Mouse (Mus musculus) liver, embryonic 14.5 days (tissue): ENCODE data around the gene Abca6. TPM values are rescaled to one million over a fixed set of nuclear protein-coding genes. Genes with fewer than 3 reads are reported as not detected.

Source experiments
- ATAC-seq: fragments of 200-750 bp; cut with Nextera tagmentation; 2 replicates; pipeline ENCODE4 v1.8.0; 2017; ENCODE audit warnings: moderate number of reproducible peaks, mild to moderate bottlenecking, moderate library complexity; ENCODE audit not compliant: insufficient read depth
- DNase-seq, 3 experiments: peaks; one replicate each; pipeline ENCODE4 v3.0.0-alpha.2; 2012 to 2013; ENCODE audit warnings: low read depth in 3 of 3, low spot score in 3 of 3
- H3K27ac ChIP-seq: fragments of 300-500 bp; sonication (generic); 2 replicates; pipeline ENCODE4 v1.5.1; 2014; ENCODE audit warnings: moderate library complexity, mild to moderate bottlenecking, control low read depth, inconsistent platforms
- H3K27me3 ChIP-seq: fragments of 300-500 bp; sonication (generic); 2 replicates; pipeline ENCODE4 v1.6.1; 2014; ENCODE audit warnings: mild to moderate bottlenecking, low read length, moderate library complexity; ENCODE audit not compliant: control insufficient read depth, insufficient read depth
- H3K36me3 ChIP-seq: fragments of 300-500 bp; sonication (generic); replicated peaks from 2 replicates; pipeline ENCODE4 v1.6.1; 2014; ENCODE audit warnings: low read depth; ENCODE audit not compliant: control insufficient read depth, insufficient read depth
- H3K4me1 ChIP-seq, 2 experiments: fragments of 200-500 bp in 1 of 2; fragments of 300-500 bp in 1 of 2; sonication (generic) in 1 of 2; replicated peaks; 2 replicates each; pipeline ENCODE4 v1.6.1; 2012 to 2014; ENCODE audit warnings: antibody characterized with exemption in 1 of 2, inconsistent platforms in 1 of 2, low read length in 1 of 2; ENCODE audit not compliant: control insufficient read depth in 2 of 2, insufficient read depth in 2 of 2
- H3K4me2 ChIP-seq: fragments of 300-500 bp; sonication (generic); 2 replicates; pipeline ENCODE4 v1.6.1; 2014; ENCODE audit warnings: low read depth, mild to moderate bottlenecking, control low read depth, moderate library complexity
- H3K4me3 ChIP-seq, 2 experiments: fragments of 200-500 bp in 1 of 2; fragments of 300-500 bp in 1 of 2; sonication (generic) in 1 of 2; 2 replicates each; pipeline ENCODE4 v1.5.1; 2012 to 2014; ENCODE audit warnings: low read depth in 2 of 2, low read length in 2 of 2, mild to moderate bottlenecking in 2 of 2, control low read depth in 1 of 2, inconsistent platforms in 1 of 2, moderate library complexity in 1 of 2; ENCODE audit not compliant: insufficient read depth in 1 of 2
- H3K9ac ChIP-seq: fragments of 300-500 bp; sonication (generic); replicated peaks from 2 replicates; pipeline ENCODE4 v1.6.1; 2014; ENCODE audit warnings: mild to moderate bottlenecking, control low read depth, moderate library complexity
- H3K9me3 ChIP-seq: fragments of 300-500 bp; sonication (generic); 2 replicates; pipeline ENCODE4 v1.6.1; 2016; ENCODE audit warnings: low read length, mixed read lengths; ENCODE audit not compliant: control insufficient read depth
- CTCF ChIP-seq: IDR thresholded peaks from 2 replicates; pipeline ENCODE4 v1.5.1; 2016; ENCODE audit warnings: antibody characterized with exemption, low read depth, control low read depth
- EP300 ChIP-seq: IDR thresholded peaks from 2 replicates; pipeline ENCODE4 v1.6.1; 2016; ENCODE audit warnings: antibody characterized with exemption, low read depth
- WGBS: fragments of 180-500 bp; shearing (Covaris S2); extraction: QIAGEN DNeasy Blood & Tissue Kit; methylation state at CpG from one replicate; pipeline ENCODE4 v1.1.7; 2014; ENCODE audit not compliant: insufficient replicate concordance; 5-methylcytosine and 5-hydroxymethylcytosine counted together
- polyA plus RNA-seq, 2 experiments: library from polyadenylated mRNA; depleted of rRNA in 1 of 2; stranded (reverse) in 1 of 2; unstranded in 1 of 2; fragments of >200 nt; fragmentation: Nextera tagmentation in 1 of 2; extraction: Ambion mirVana in 1 of 2; gene quantifications; 2 replicates each; pipeline versions ENCODE4 v1.2.1 to v1.2.3; 2012 to 2014

The Abca6 gene
- polyA plus RNA-seq, 2 experiments, result 2.5 to 4.2 TPM

- WGBS, result 71% methylated on average over 5 of the region's 5 CpGs
- Histone ChIP-seq H3K27me3 (no peaks in the 10 kb centered on the region), H3K27ac (no peak overlapping the region), H3K36me3 (no peaks in the 10 kb centered on the region), H3K9me3 (no peaks in the 10 kb centered on the region; the same call in 1 of the 2 replicates), H3K4me1 (no peaks in the 10 kb centered on the region), H3K4me3 (no peak overlapping the region), H3K9ac (no peak overlapping the region), H3K4me2 (no peak overlapping the region)
- TF ChIP-seq CTCF (no peak), EP300 (no peak)
- ATAC-seq (no peak), DNase-seq (no peak)
Observed at GRCm38 (mm10) chr11:110147640-110148039, 103.9 kb downstream of the Abca6 start.

- Histone ChIP-seq H3K27ac (no peak overlapping the region), H3K9me3 (no peaks in the 10 kb centered on the region; the same call in 1 of the 2 replicates), H3K4me2 (no peak overlapping the region), H3K4me1 (no peaks in the 10 kb centered on the region), H3K36me3 (no peaks in the 10 kb centered on the region), H3K9ac (no peak overlapping the region), H3K4me3 (no peak overlapping the region), H3K27me3 (no peaks in the 10 kb centered on the region)
- DNase-seq (no peak), ATAC-seq (no peak)
- WGBS, result 59% methylated on average over 11 of the region's 11 CpGs
- TF ChIP-seq CTCF (no peak), EP300 (no peak)
Observed at GRCm38 (mm10) chr11:110145421-110145820, 106.2 kb downstream of the Abca6 start.

- Histone ChIP-seq H3K4me1 (no peaks in the 10 kb centered on the region; a peak in 1 of 4 replicates), H3K36me3 (no peaks in the 10 kb centered on the region), H3K4me2 (no peak overlapping the region), H3K27me3 (no peaks in the 10 kb centered on the region), H3K4me3 (no peak overlapping the region), H3K27ac (no peak overlapping the region), H3K9ac (no peak overlapping the region), H3K9me3 (no peaks in the 10 kb centered on the region)
- TF ChIP-seq EP300 (no peak), CTCF (no peak)
- ATAC-seq (no peak), DNase-seq (no peak)
- WGBS, result 54% methylated on average over 5 of the region's 5 CpGs
Observed at GRCm38 (mm10) chr11:110130760-110131159, 120.8 kb downstream of the Abca6 start.

Other genes starting within 250 kb of the Abca6 start
- 1.3 and 3.2 TPM in 2 replicates for gene Abca8a, start 155.8 kb downstream of the Abca6 start, polyA plus RNA-seq (2012; rRNA removed)
- gene Abca8a, start 155.8 kb downstream of the Abca6 start, polyA plus RNA-seq (2014; fragmentation: Nextera tagmentation; extraction: Ambion mirVana), result 0.94 and 2.3 TPM in 2 replicates
- 0.27 and 0.40 TPM in 2 replicates for gene Abca9, start 83.6 kb downstream of the Abca6 start, polyA plus RNA-seq (2012; rRNA removed)
- gene Abca9, start 83.6 kb downstream of the Abca6 start, polyA plus RNA-seq (2014; fragmentation: Nextera tagmentation; extraction: Ambion mirVana), result 0.68 and 0.74 TPM in 2 replicates
- gene Abca5, start 85.9 kb upstream of the Abca6 start, polyA plus RNA-seq (2012; rRNA removed), result 0.19 and 0.23 TPM in 2 replicates
- 0.58 and 1.4 TPM in 2 replicates for gene Abca5, start 85.9 kb upstream of the Abca6 start, polyA plus RNA-seq (2014; fragmentation: Nextera tagmentation; extraction: Ambion mirVana)
- gene Map2k6, start 147.3 kb upstream of the Abca6 start, polyA plus RNA-seq (2012; rRNA removed), result 2.3 and 2.8 TPM in 2 replicates
- 3.6 and 4.5 TPM in 2 replicates for gene Map2k6, start 147.3 kb upstream of the Abca6 start, polyA plus RNA-seq (2014; fragmentation: Nextera tagmentation; extraction: Ambion mirVana)